Mouse (Mus musculus) embryonic fibroblast, embryonic 13.5 days (primary cell): ENCODE measurements around the gene Fgf14. TPM values are rescaled to one million over a fixed set of nuclear protein-coding genes. Genes with fewer than 3 reads are reported as not detected.

Experiments
- H3K27ac ChIP-seq: 2 replicates; pipeline ENCODE4 v1.5.1; 2012; ENCODE audit warnings: low read length, control low read depth, inconsistent platforms; ENCODE audit not compliant: insufficient read depth
- H3K4me1 ChIP-seq: 2 replicates; pipeline ENCODE4 v1.6.1; 2011; ENCODE audit warnings: low read length; ENCODE audit not compliant: control insufficient read depth, insufficient read depth
- H3K4me3 ChIP-seq: 2 replicates; pipeline ENCODE4 v1.5.1; 2011; ENCODE audit warnings: mild to moderate bottlenecking, control low read depth, low read length; ENCODE audit not compliant: insufficient read depth
- CTCF ChIP-seq: IDR thresholded peaks from 2 replicates; pipeline ENCODE4 v1.5.1; 2011; ENCODE audit warnings: mild to moderate bottlenecking, control low read depth, low read length, moderate library complexity, borderline replicate concordance; ENCODE audit not compliant: insufficient read depth
- POLR2A ChIP-seq: IDR thresholded peaks from 2 replicates; pipeline ENCODE4 v1.6.1; 2011; ENCODE audit warnings: low read depth, mild to moderate bottlenecking, control low read depth, low read length, moderate library complexity
- polyA plus RNA-seq: library from polyadenylated mRNA; stranded (reverse); fragments of >200 nt; gene quantifications from 2 replicates; pipeline ENCODE4 v1.2.4, GENCODE M21; 2011; ENCODE audit warnings: low read depth; ENCODE audit not compliant: missing spikeins, insufficient read length

Gene Fgf14
- polyA plus RNA-seq, 1 experiment = 0.47 TPM

DNA sequence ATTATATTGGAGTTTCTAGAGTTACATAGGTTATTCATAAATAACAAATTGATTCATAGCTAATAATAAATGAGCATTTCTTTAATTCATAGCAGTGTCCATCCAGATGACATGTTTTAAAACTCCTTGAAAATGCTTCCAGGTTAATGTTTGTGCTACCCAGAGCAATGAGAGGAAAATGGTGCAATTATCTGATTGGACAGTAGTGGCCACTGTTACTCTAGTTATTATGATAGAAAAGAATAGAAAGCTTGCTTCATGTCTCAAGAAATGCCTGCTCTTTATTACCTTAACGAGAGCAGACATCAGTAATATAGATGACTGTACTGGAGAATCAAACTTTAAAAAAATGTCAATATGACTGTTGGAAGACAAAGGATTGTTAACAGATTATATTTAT is 454.5 kb downstream of the Fgf14 start:
- no peaks in the 10 kb centered on the region for H3K4me1 ChIP-seq
- no peak for TF ChIP-seq CTCF
- TF ChIP-seq POLR2A = no peak
- H3K4me3 ChIP-seq = no peak overlapping the region
- H3K27ac ChIP-seq = no peak overlapping the region

DNA sequence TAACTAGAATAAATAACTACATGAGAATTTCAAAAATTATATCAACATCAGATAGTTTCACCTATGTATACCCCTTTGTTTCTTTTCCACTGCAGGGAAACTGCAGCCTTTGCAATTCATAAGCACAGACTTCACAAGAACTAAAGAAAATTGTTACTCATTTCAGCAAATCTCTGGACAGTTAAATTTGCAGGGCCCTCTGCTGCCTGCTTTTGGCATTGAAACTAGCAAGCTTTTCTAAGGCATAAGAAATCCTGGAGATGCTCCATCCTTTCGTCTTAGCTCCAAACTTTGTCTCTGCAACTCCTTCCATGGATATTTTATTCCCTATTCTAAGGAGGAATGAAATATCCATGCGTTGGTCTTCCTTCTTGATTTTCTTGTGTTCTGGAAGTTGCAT is 455.9 kb downstream of the Fgf14 start:
- TF ChIP-seq CTCF (no peak), POLR2A (no peak)
- Histone ChIP-seq H3K4me1 (no peaks in the 10 kb centered on the region), H3K27ac (no peak overlapping the region), H3K4me3 (no peak overlapping the region)

DNA sequence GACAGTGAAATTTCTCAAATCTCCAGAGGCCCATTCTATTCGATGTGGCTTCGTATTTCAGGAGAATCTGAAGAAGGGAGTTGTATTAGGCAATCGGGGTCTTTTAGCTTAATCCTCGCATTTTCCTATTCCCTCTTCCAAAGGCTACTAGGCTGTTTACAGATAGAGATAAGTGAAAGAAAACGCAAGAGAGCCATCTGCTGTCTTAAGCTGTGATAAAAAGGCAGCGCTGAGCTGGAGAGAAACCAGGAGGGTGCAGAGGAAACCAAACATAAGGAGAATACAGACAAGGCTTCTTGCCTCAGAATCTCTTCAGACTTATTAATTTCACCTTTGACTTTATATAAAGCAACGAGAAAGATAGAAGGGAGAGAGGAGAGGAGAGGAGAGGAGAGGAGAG is 481.1 kb downstream of the Fgf14 start:
- Histone ChIP-seq H3K27ac (no peak overlapping the region), H3K4me3 (no peak overlapping the region), H3K4me1 (no peaks in the 10 kb centered on the region)
- TF ChIP-seq POLR2A (no peak), CTCF (no peak)

DNA sequence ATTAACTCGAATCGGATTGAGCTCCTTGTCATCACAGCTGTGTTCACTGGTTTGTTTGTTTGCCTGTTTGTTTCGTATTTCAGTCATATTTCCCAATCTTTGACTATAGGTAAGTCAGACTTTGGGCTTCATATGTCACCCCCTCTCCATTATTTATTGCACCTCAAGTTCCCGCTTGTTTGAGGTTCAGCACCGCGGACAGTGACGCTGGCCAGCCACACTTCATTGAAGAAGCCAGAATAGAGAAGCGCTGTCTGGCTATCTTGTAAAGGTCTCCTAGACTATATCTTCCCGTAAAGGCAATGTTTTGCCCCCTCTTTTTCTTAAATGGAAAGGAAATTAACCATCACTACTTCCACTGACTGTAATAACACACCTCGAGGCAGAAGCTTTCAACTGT is 481.6 kb downstream of the Fgf14 start:
- TF ChIP-seq POLR2A (no peak), CTCF (no peak)
- Histone ChIP-seq H3K4me1 (no peaks in the 10 kb centered on the region), H3K4me3 (no peak overlapping the region), H3K27ac (no peak overlapping the region)

DNA sequence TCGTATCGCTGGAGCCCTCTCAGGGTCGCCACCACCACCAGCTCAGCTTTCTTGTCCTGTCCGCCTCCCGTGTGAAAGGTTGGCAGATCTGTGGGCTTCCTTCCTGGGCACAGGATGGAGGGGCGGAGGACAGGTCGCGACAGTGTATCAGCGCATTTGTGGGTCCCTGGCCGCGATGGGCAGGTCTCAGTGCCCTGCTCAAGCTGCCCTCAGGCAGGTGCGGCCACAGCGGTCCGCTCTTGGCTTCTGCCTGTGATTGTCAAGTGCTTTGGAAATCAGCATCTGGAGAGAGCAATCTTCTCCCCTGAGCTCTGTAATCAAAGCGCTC is 484.1 kb downstream of the Fgf14 start:
- no peak overlapping the region for H3K4me3 ChIP-seq

DNA sequence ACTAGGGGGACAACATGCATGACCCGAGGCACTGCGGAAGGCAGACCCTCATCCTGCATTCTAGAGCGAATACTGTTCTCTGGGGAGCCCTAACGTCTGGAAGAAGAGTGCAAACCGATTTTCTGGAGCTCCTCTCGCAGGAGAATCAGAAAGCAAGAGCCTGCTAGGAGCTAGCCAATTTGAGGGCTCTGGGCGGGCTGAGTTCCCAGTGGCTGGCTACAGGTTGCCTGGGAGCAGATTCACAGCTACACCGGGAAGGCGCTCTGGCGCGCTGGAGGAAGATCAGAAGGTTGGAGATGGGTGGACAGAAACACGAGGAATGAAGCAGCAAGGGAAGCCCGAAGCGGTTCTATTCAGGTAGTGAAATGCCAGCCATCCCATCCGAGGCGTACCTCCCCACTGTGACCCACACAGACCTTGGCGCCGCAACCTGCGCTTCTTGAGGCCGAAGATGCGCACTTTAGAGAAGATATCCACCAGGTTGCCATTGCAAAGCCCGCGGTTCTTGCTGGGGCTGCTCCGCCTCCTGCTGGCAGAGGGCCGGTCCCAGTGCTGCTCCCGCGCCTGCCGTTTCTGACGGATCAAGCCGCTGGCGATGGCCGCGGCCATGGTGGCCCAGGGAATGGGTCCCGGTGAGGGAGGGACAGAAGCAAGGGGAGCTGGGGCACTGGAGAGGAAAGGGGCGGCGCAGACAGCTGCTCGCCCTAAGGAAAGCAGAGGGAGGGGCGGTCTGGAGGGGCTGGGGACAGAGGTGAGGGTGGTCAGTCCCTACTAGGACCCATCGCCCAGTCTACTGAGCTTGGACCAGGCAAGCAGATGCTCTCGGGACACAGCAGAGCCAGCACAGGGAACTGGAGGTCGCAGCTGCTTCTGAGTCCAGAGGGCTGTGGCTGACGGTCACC is 484.8 kb downstream of the Fgf14 start:
- H3K4me1 ChIP-seq = no peaks in the 10 kb centered on the region
- H3K4me3 ChIP-seq = no peak overlapping the region
- no peak overlapping the region for H3K27ac ChIP-seq
- TF ChIP-seq POLR2A (no peak), CTCF (no peak)

More for the DNA sequence above, 484.1 kb downstream of the Fgf14 start:
- H3K4me1 ChIP-seq = no peaks in the 10 kb centered on the region
- H3K27ac ChIP-seq = no peak overlapping the region
- TF ChIP-seq CTCF (no peak), POLR2A (no peak)

DNA sequence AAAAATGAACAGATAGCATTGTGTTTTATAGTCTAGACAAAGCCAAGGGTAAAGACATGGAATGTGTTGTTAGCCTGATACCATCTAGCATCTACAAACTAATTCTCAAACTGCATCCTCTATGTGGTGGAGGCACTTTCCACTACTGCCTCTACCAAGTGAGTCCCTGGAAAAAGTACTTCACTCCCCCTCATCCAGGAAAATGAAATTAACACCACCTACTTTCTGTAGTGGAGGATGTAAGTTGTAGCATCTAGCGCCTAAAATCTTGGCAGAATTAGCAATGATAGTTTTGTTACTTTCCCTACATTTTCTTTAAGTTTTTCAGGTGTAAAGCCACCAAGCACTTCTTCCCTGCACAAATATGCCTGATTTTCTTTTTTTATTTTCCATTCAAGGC is 496.7 kb downstream of the Fgf14 start:
- no peak for TF ChIP-seq POLR2A
- no peak for TF ChIP-seq CTCF
- Histone ChIP-seq H3K4me3 (no peak overlapping the region), H3K4me1 (no peaks in the 10 kb centered on the region), H3K27ac (no peak overlapping the region)

DNA sequence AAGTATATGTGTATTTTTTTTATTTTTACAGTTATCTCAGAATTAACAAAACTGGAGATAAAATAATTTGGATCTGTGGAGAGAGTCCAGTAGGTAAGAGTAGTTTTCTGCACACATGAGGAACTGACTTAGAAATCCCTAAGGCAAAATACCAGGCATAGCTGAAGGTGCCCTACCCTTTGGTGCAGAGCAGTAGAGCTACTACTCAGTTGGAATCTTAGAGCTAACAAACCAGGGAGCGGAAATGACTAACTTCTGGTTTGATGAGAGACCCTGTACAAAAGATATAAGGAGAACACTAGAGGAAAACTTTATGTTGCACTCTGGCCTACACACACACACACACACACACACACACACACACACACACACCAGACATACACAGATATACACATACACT is 502.8 kb downstream of the Fgf14 start:
- TF ChIP-seq CTCF (no peak), POLR2A (no peak)
- H3K4me3 ChIP-seq = no peak overlapping the region
- H3K27ac ChIP-seq = no peak overlapping the region
- no peaks in the 10 kb centered on the region for H3K4me1 ChIP-seq

DNA sequence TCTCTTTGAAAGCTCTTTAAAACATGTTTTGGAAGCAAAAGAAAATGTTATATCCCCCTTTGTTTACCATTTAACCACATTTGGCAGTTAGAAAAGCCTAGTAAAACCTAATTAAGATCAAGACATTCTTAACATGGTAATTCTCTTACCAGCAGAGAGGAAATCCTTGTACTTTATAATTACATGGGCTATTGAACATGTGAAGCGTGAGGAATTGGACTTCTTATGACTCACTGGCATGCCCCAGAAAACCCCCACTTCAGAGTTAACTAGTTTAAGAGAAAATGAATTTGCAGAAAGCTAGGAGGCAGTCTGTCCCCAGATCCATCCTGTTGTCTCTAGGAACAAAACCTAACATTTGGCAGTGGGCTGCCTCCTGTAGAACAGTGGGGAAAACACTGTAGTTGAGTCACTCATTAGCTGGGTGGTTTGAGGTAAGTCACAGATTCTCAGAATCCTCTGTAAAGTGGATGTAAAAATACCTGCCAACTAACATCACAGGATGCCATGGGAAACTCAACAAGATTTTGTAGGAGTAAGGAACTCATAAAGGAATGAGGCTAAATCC is 513.2 kb downstream of the Fgf14 start:
- no peak for TF ChIP-seq CTCF
- no peak for TF ChIP-seq POLR2A
- Histone ChIP-seq H3K4me3 (no peak overlapping the region), H3K4me1 (no peaks in the 10 kb centered on the region), H3K27ac (no peak overlapping the region)

DNA sequence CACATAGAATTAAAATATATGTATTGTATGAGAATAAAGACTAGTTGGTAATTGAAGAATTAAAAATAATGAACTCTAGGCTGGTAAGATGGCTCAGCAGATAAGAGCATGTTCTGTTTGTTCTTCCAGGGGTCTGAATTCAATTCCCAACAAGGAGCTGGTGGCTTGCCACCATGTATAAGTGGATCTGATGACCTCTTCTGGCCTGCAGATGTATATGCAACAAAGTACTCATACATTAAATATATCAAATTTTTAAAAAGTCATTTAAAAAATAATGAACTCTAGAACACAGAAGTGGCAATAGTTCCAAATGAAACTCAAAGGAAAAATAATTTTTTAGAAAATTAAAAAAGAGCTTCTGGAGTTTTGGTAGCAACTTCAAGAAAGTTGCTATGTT is 529.5 kb downstream of the Fgf14 start:
- no peaks in the 10 kb centered on the region for H3K4me1 ChIP-seq
- H3K4me3 ChIP-seq = no peak overlapping the region
- no peak for TF ChIP-seq CTCF
- no peak for TF ChIP-seq POLR2A
- no peak overlapping the region for H3K27ac ChIP-seq
